Mouse (Mus musculus): ENCODE results near the gene Apobr. TPM values are rescaled to one million over a fixed set of nuclear protein-coding genes. Genes with fewer than 3 reads are reported as not detected.

Gene Apobr
- polyA plus RNA-seq, 1 experiment from 2014 or later: 0.61 TPM

- Histone ChIP-seq H3K9me3 (ENCODE audit: control insufficient read depth, low read length) (no peaks in the 10 kb centered on the region), H3K4me1 (ENCODE audit: control insufficient read depth, insufficient read depth, low read length) (no peaks in the 10 kb centered on the region), H3K36me3 (ENCODE audit: control insufficient read depth, insufficient read depth, low read length) (no peaks in the 10 kb centered on the region), H3K27ac (replicated peaks; ENCODE audit: low read depth, low read length) (no peak overlapping the region), H3K4me2 (ENCODE audit: low read depth, severe bottlenecking) (no peak overlapping the region), H3K4me3 (ENCODE audit: low read depth, low read length) (no peak overlapping the region), H3K27me3 (ENCODE audit: control insufficient read depth, insufficient read depth, low read length) (no peaks in the 10 kb centered on the region), H3K9ac (ENCODE audit: low read length) (no peak overlapping the region)
- ATAC-seq (ENCODE audit: insufficient number of reproducible peaks, low FRiP score, low TSS enrichment, low read depth) (no peak), DNase-seq (ENCODE audit: low spot score) (no peak)
- 83% methylated on average over 3 of the region's 3 CpGs for WGBS
Measured at GRCm38 (mm10) chr7:126602650-126603049, 17.9 kb downstream of the Apobr start.

- H3K4me2 ChIP-seq (ENCODE audit: low read depth, severe bottlenecking): no peak overlapping the region
Measured at GRCm38 (mm10) chr7:126606611-126607010, 21.9 kb downstream of the Apobr start.

GRCm38 (mm10) chr7:126607064-126607463 is 22.3 kb downstream of the Apobr start:
- H3K9ac ChIP-seq (ENCODE audit: low read length): no peak overlapping the region
- 81% methylated on average over 3 of the region's 3 CpGs for WGBS
- ATAC-seq (ENCODE audit: insufficient number of reproducible peaks, low FRiP score, low TSS enrichment, low read depth) (no peak), DNase-seq (ENCODE audit: low spot score) (no peak)
- H3K27ac ChIP-seq (replicated peaks; ENCODE audit: low read depth, low read length): no peak overlapping the region
- H3K27me3 ChIP-seq (ENCODE audit: control insufficient read depth, insufficient read depth, low read length): no peaks in the 10 kb centered on the region
- H3K9me3 ChIP-seq (ENCODE audit: control insufficient read depth, low read length): no peaks in the 10 kb centered on the region
- H3K36me3 ChIP-seq (ENCODE audit: control insufficient read depth, insufficient read depth, low read length): no peaks in the 10 kb centered on the region
- H3K4me2 ChIP-seq (ENCODE audit: low read depth, severe bottlenecking): no peak overlapping the region
- no peaks in the 10 kb centered on the region for H3K4me1 ChIP-seq (ENCODE audit: control insufficient read depth, insufficient read depth, low read length)
- H3K4me3 ChIP-seq (ENCODE audit: low read depth, low read length): no peak overlapping the region

More at GRCm38 (mm10) chr7:126606611-126607010, 21.9 kb downstream of the Apobr start:
- 83% methylated on average over 5 of the region's 5 CpGs for WGBS
- Histone ChIP-seq H3K9me3 (ENCODE audit: control insufficient read depth, low read length) (no peaks in the 10 kb centered on the region), H3K36me3 (ENCODE audit: control insufficient read depth, insufficient read depth, low read length) (no peaks in the 10 kb centered on the region), H3K9ac (ENCODE audit: low read length) (no peak overlapping the region), H3K4me1 (ENCODE audit: control insufficient read depth, insufficient read depth, low read length) (no peaks in the 10 kb centered on the region), H3K4me3 (ENCODE audit: low read depth, low read length) (no peak overlapping the region), H3K27me3 (ENCODE audit: control insufficient read depth, insufficient read depth, low read length) (no peaks in the 10 kb centered on the region), H3K27ac (replicated peaks; ENCODE audit: low read depth, low read length) (no peak overlapping the region)
- DNase-seq (ENCODE audit: low spot score) (no peak), ATAC-seq (ENCODE audit: insufficient number of reproducible peaks, low FRiP score, low TSS enrichment, low read depth) (no peak)

GRCm38 (mm10) chr7:126607796-126608195 is 23.1 kb downstream of the Apobr start:
- Histone ChIP-seq H3K36me3 (ENCODE audit: control insufficient read depth, insufficient read depth, low read length) (no peaks in the 10 kb centered on the region), H3K27me3 (ENCODE audit: control insufficient read depth, insufficient read depth, low read length) (no peaks in the 10 kb centered on the region), H3K9ac (ENCODE audit: low read length) (no peak overlapping the region), H3K4me1 (ENCODE audit: control insufficient read depth, insufficient read depth, low read length) (no peaks in the 10 kb centered on the region), H3K9me3 (ENCODE audit: control insufficient read depth, low read length) (no peaks in the 10 kb centered on the region), H3K4me2 (ENCODE audit: low read depth, severe bottlenecking) (no peak overlapping the region), H3K4me3 (ENCODE audit: low read depth, low read length) (no peak overlapping the region), H3K27ac (replicated peaks; ENCODE audit: low read depth, low read length) (no peak overlapping the region)
- 87% methylated on average over 5 of the region's 5 CpGs for WGBS
- DNase-seq (ENCODE audit: low spot score) (no peak), ATAC-seq (ENCODE audit: insufficient number of reproducible peaks, low FRiP score, low TSS enrichment, low read depth) (no peak)

GRCm38 (mm10) chr7:126612736-126613135 is 28.0 kb downstream of the Apobr start:
- ATAC-seq (ENCODE audit: insufficient number of reproducible peaks, low FRiP score, low TSS enrichment, low read depth) (no peak), DNase-seq (ENCODE audit: low spot score) (no peak)
- Histone ChIP-seq H3K9ac (ENCODE audit: low read length) (no peak overlapping the region), H3K4me1 (ENCODE audit: control insufficient read depth, insufficient read depth, low read length) (no peaks in the 10 kb centered on the region), H3K27ac (replicated peaks; ENCODE audit: low read depth, low read length) (no peak overlapping the region), H3K36me3 (ENCODE audit: control insufficient read depth, insufficient read depth, low read length) (no peaks in the 10 kb centered on the region), H3K4me3 (ENCODE audit: low read depth, low read length) (no peak overlapping the region), H3K4me2 (ENCODE audit: low read depth, severe bottlenecking) (no peak overlapping the region), H3K27me3 (ENCODE audit: control insufficient read depth, insufficient read depth, low read length) (no peaks in the 10 kb centered on the region), H3K9me3 (ENCODE audit: control insufficient read depth, low read length) (no peaks in the 10 kb centered on the region)
- WGBS: 73% methylated on average over 3 of the region's 3 CpGs

- Histone ChIP-seq H3K27me3 (ENCODE audit: control insufficient read depth, insufficient read depth, low read length) (no peaks in the 10 kb centered on the region), H3K36me3 (ENCODE audit: control insufficient read depth, insufficient read depth, low read length) (no peaks in the 10 kb centered on the region), H3K27ac (replicated peaks; ENCODE audit: low read depth, low read length) (no peak overlapping the region), H3K4me1 (ENCODE audit: control insufficient read depth, insufficient read depth, low read length) (no peaks in the 10 kb centered on the region), H3K4me3 (ENCODE audit: low read depth, low read length) (no peak overlapping the region), H3K9me3 (ENCODE audit: control insufficient read depth, low read length) (no peaks in the 10 kb centered on the region), H3K9ac (ENCODE audit: low read length) (no peak overlapping the region), H3K4me2 (ENCODE audit: low read depth, severe bottlenecking) (no peak overlapping the region)
- DNase-seq (ENCODE audit: low spot score) (no peak), ATAC-seq (ENCODE audit: insufficient number of reproducible peaks, low FRiP score, low TSS enrichment, low read depth) (no peak)
- 72% methylated on average over 3 of the region's 3 CpGs for WGBS
Measured at GRCm38 (mm10) chr7:126616707-126617106, 32.0 kb downstream of the Apobr start.

- Histone ChIP-seq H3K4me3 (ENCODE audit: low read depth, low read length) (no peak overlapping the region), H3K4me2 (ENCODE audit: low read depth, severe bottlenecking) (no peak overlapping the region), H3K36me3 (ENCODE audit: control insufficient read depth, insufficient read depth, low read length) (no peaks in the 10 kb centered on the region), H3K9ac (ENCODE audit: low read length) (no peak overlapping the region), H3K27me3 (ENCODE audit: control insufficient read depth, insufficient read depth, low read length) (no peaks in the 10 kb centered on the region), H3K9me3 (ENCODE audit: control insufficient read depth, low read length) (no peaks in the 10 kb centered on the region), H3K27ac (replicated peaks; ENCODE audit: low read depth, low read length) (no peak overlapping the region), H3K4me1 (ENCODE audit: control insufficient read depth, insufficient read depth, low read length) (no peaks in the 10 kb centered on the region)
- 82% methylated on average over 10 of the region's 10 CpGs for WGBS
- DNase-seq (ENCODE audit: low spot score) (no peak), ATAC-seq (ENCODE audit: insufficient number of reproducible peaks, low FRiP score, low TSS enrichment, low read depth) (no peak)
Measured at GRCm38 (mm10) chr7:126619559-126620275, 35.0 kb downstream of the Apobr start.

GRCm38 (mm10) chr7:126621452-126622359 is 37.0 kb downstream of the Apobr start:
- 83% methylated on average over 9 of the region's 9 CpGs for WGBS
- no peaks in the 10 kb centered on the region for H3K4me1 ChIP-seq (ENCODE audit: control insufficient read depth, insufficient read depth, low read length)
- no peak for ATAC-seq (ENCODE audit: insufficient number of reproducible peaks, low FRiP score, low TSS enrichment, low read depth)
- no peaks in the 10 kb centered on the region for H3K36me3 ChIP-seq (ENCODE audit: control insufficient read depth, insufficient read depth, low read length)
- no peak overlapping the region for H3K9ac ChIP-seq (ENCODE audit: low read length)
- H3K27ac ChIP-seq (replicated peaks; ENCODE audit: low read depth, low read length): no peak overlapping the region
- no peak overlapping the region for H3K4me3 ChIP-seq (ENCODE audit: low read depth, low read length)
- no peaks in the 10 kb centered on the region for H3K9me3 ChIP-seq (ENCODE audit: control insufficient read depth, low read length)
- no peaks in the 10 kb centered on the region for H3K27me3 ChIP-seq (ENCODE audit: control insufficient read depth, insufficient read depth, low read length)
- no peak overlapping the region for H3K4me2 ChIP-seq (ENCODE audit: low read depth, severe bottlenecking)
- DNase-seq (ENCODE audit: low spot score): no peak

Measured in limb, embryonic 11.5 days (tissue).